Mouse (Mus musculus) hindbrain, embryonic 10.5 days (tissue): ENCODE data around the gene Igf1r. TPM values are rescaled to one million over a fixed set of nuclear protein-coding genes. Genes with fewer than 3 reads are reported as not detected.

Source experiments
- DNase-seq: peaks from one replicate; pipeline ENCODE4 v3.0.0-alpha.2; 2017; ENCODE audit warnings: low spot score
- H3K27ac ChIP-seq: fragments of 300-500 bp; sonication (generic); 2 replicates; pipeline ENCODE4 v1.5.1; 2016; ENCODE audit warnings: mild to moderate bottlenecking, moderate library complexity
- H3K27me3 ChIP-seq: fragments of 300-500 bp; sonication (generic); 2 replicates; pipeline ENCODE4 v1.6.1; 2016; ENCODE audit warnings: mild to moderate bottlenecking; ENCODE audit not compliant: poor library complexity, insufficient read depth, severe bottlenecking
- H3K36me3 ChIP-seq: fragments of 300-500 bp; sonication (generic); 2 replicates; pipeline ENCODE4 v1.6.1; 2016; ENCODE audit warnings: mild to moderate bottlenecking, moderate library complexity
- H3K4me1 ChIP-seq: fragments of 300-500 bp; sonication (generic); replicated peaks from 2 replicates; pipeline ENCODE4 v1.6.1; 2016; ENCODE audit warnings: mild to moderate bottlenecking
- H3K4me3 ChIP-seq: fragments of 300-500 bp; sonication (generic); 2 replicates; pipeline ENCODE4 v1.5.1; 2016; ENCODE audit warnings: mild to moderate bottlenecking, moderate library complexity
- H3K9me3 ChIP-seq: fragments of 300-500 bp; sonication (generic); 2 replicates; pipeline ENCODE4 v1.6.1; 2016; ENCODE audit warnings: mild to moderate bottlenecking, moderate library complexity
- WGBS: fragments of 180-500 bp; shearing (Covaris S2); methylation state at CpG from one replicate; pipeline ENCODE4 v1.1.7; 2016; 5-methylcytosine and 5-hydroxymethylcytosine counted together
- polyA plus RNA-seq: library from polyadenylated mRNA; unstranded; fragments of >200 nt; fragmentation: Nextera tagmentation; extraction: Ambion mirVana; gene quantifications from 2 replicates; pipeline ENCODE4 v1.2.1, GENCODE M21; 2016

The Igf1r gene
- polyA plus RNA-seq, 1 experiment from 2014 or later = 24.9 TPM

- H3K36me3 ChIP-seq = peaks cover 47% of the 10 kb centered on the region
- 90% methylated on average over 4 of the region's 4 CpGs for WGBS
Measured at GRCm38 (mm10) chr7:68018038-68018437, 65.4 kb downstream of the Igf1r start.

GRCm38 (mm10) chr7:68020556-68020955 is 67.9 kb downstream of the Igf1r start:
- no peaks in the 10 kb centered on the region for H3K27me3 ChIP-seq
- peaks cover 6% of the 10 kb centered on the region for H3K9me3 ChIP-seq
- H3K4me1 ChIP-seq = peaks cover 31% of the 10 kb centered on the region
- peaks cover 30% of the 10 kb centered on the region for H3K36me3 ChIP-seq
- H3K27ac ChIP-seq = no peak overlapping the region
- DNase-seq = no peak
- H3K4me3 ChIP-seq = no peak overlapping the region
- 94% methylated on average over 2 of the region's 2 CpGs for WGBS

More at GRCm38 (mm10) chr7:68018038-68018437, 65.4 kb downstream of the Igf1r start:
- Histone ChIP-seq H3K4me1 (peaks cover 29% of the 10 kb centered on the region), H3K27ac (no peak overlapping the region), H3K27me3 (no peaks in the 10 kb centered on the region), H3K4me3 (no peak overlapping the region), H3K9me3 (peaks cover 9% of the 10 kb centered on the region)
- DNase-seq = no peak

- 63% methylated on average over 2 of the region's 2 CpGs for WGBS
- Histone ChIP-seq H3K36me3 (peaks cover 20% of the 10 kb centered on the region), H3K27me3 (no peaks in the 10 kb centered on the region), H3K27ac (no peak overlapping the region), H3K9me3 (no peaks in the 10 kb centered on the region), H3K4me1 (peaks cover 43% of the 10 kb centered on the region), H3K4me3 (no peak overlapping the region)
- DNase-seq = no peak
Measured at GRCm38 (mm10) chr7:68021741-68022140, 69.1 kb downstream of the Igf1r start.

- WGBS = 78% methylated on average over 6 of the region's 6 CpGs
Measured at GRCm38 (mm10) chr7:68022188-68022587, 69.6 kb downstream of the Igf1r start.

GRCm38 (mm10) chr7:68023882-68024281 is 71.3 kb downstream of the Igf1r start:
- Histone ChIP-seq H3K36me3 (peaks cover 20% of the 10 kb centered on the region), H3K27me3 (no peaks in the 10 kb centered on the region), H3K9me3 (no peaks in the 10 kb centered on the region), H3K4me3 (no peak overlapping the region), H3K27ac (0 out of 2 replicates have a peak overlapping the region, but pooled peaks have one; percentile 8), H3K4me1 (peaks cover 50% of the 10 kb centered on the region)
- WGBS = 85% methylated on average over 4 of the region's 4 CpGs
- DNase-seq = no peak

More at GRCm38 (mm10) chr7:68022188-68022587, 69.6 kb downstream of the Igf1r start:
- Histone ChIP-seq H3K27ac (no peak overlapping the region), H3K9me3 (no peaks in the 10 kb centered on the region), H3K36me3 (peaks cover 20% of the 10 kb centered on the region), H3K27me3 (no peaks in the 10 kb centered on the region), H3K4me1 (peaks cover 44% of the 10 kb centered on the region), H3K4me3 (no peak overlapping the region)
- no peak for DNase-seq

- H3K9me3 ChIP-seq = no peaks in the 10 kb centered on the region
- 81% methylated on average over 4 of the region's 4 CpGs for WGBS
- no peak overlapping the region for H3K27ac ChIP-seq
- H3K27me3 ChIP-seq = no peaks in the 10 kb centered on the region
- H3K4me3 ChIP-seq = no peak overlapping the region
- H3K4me1 ChIP-seq = peaks cover 56% of the 10 kb centered on the region
- H3K36me3 ChIP-seq = peaks cover 18% of the 10 kb centered on the region
- DNase-seq = no peak
Measured at GRCm38 (mm10) chr7:68024625-68025024, 72.0 kb downstream of the Igf1r start.

- Histone ChIP-seq H3K4me3 (no peak overlapping the region), H3K4me1 (peaks cover 63% of the 10 kb centered on the region), H3K27me3 (no peaks in the 10 kb centered on the region), H3K36me3 (peaks cover 14% of the 10 kb centered on the region), H3K9me3 (no peaks in the 10 kb centered on the region), H3K27ac (no peak overlapping the region)
- no peak for DNase-seq
- WGBS = 84% methylated on average over 3 of the region's 3 CpGs
Measured at GRCm38 (mm10) chr7:68025396-68025795, 72.8 kb downstream of the Igf1r start.

- DNase-seq = no peak
- Histone ChIP-seq H3K27me3 (no peaks in the 10 kb centered on the region), H3K4me3 (no peak overlapping the region), H3K4me1 (peaks cover 67% of the 10 kb centered on the region), H3K36me3 (peaks cover 14% of the 10 kb centered on the region), H3K9me3 (no peaks in the 10 kb centered on the region), H3K27ac (peak overlapping the region; percentile 46)
- WGBS = 77% methylated on average over 9 of the region's 9 CpGs
Measured at GRCm38 (mm10) chr7:68026076-68026475, 73.4 kb downstream of the Igf1r start.

- H3K4me1 ChIP-seq = peaks cover 61% of the 10 kb centered on the region
- no peaks in the 10 kb centered on the region for H3K9me3 ChIP-seq
- H3K27me3 ChIP-seq = no peaks in the 10 kb centered on the region
- H3K27ac ChIP-seq = no peak overlapping the region
- WGBS = 57% methylated on average over 4 of the region's 4 CpGs
- DNase-seq = no peak
- H3K36me3 ChIP-seq = peaks cover 6% of the 10 kb centered on the region
- no peak overlapping the region for H3K4me3 ChIP-seq
Measured at GRCm38 (mm10) chr7:68028167-68028566, 75.5 kb downstream of the Igf1r start.

GRCm38 (mm10) chr7:68030846-68031245 is 78.2 kb downstream of the Igf1r start:
- DNase-seq = no peak
- Histone ChIP-seq H3K27ac (peak overlapping the region; percentile 66; the same call in 1 of the 2 replicates), H3K4me1 (peaks cover 51% of the 10 kb centered on the region), H3K36me3 (no peaks in the 10 kb centered on the region), H3K9me3 (no peaks in the 10 kb centered on the region), H3K4me3 (no peak overlapping the region), H3K27me3 (no peaks in the 10 kb centered on the region)
- WGBS = 34% methylated on average over 9 of the region's 9 CpGs

- peaks cover 17% of the 10 kb centered on the region for H3K4me1 ChIP-seq
- no peak for DNase-seq
- no peak overlapping the region for H3K4me3 ChIP-seq
- no peaks in the 10 kb centered on the region for H3K9me3 ChIP-seq
- no peaks in the 10 kb centered on the region for H3K27me3 ChIP-seq
- H3K27ac ChIP-seq = no peak overlapping the region
- 91% methylated on average over 4 of the region's 4 CpGs for WGBS
- 0 out of 2 replicates have a peak, but pooled peaks cover 3% of the 10 kb centered on the region for H3K36me3 ChIP-seq
Measured at GRCm38 (mm10) chr7:68036527-68036926, 83.9 kb downstream of the Igf1r start.

GRCm38 (mm10) chr7:68038846-68039245 is 86.2 kb downstream of the Igf1r start:
- Histone ChIP-seq H3K27ac (no peak overlapping the region), H3K9me3 (no peaks in the 10 kb centered on the region), H3K36me3 (0 out of 2 replicates have a peak, but pooled peaks cover 3% of the 10 kb centered on the region), H3K4me1 (peaks cover 16% of the 10 kb centered on the region), H3K27me3 (no peaks in the 10 kb centered on the region), H3K4me3 (no peak overlapping the region)
- 72% methylated on average over 8 of the region's 8 CpGs for WGBS
- DNase-seq = no peak

GRCm38 (mm10) chr7:68039550-68039949 is 86.9 kb downstream of the Igf1r start:
- 0 out of 2 replicates have a peak, but pooled peaks cover 9% of the 10 kb centered on the region for H3K4me1 ChIP-seq
- H3K36me3 ChIP-seq = 0 out of 2 replicates have a peak, but pooled peaks cover 3% of the 10 kb centered on the region
- H3K9me3 ChIP-seq = no peaks in the 10 kb centered on the region
- no peak overlapping the region for H3K27ac ChIP-seq
- DNase-seq = no peak
- 86% methylated on average over 2 of the region's 2 CpGs for WGBS
- H3K27me3 ChIP-seq = no peaks in the 10 kb centered on the region
- H3K4me3 ChIP-seq = no peak overlapping the region

- Histone ChIP-seq H3K9me3 (no peaks in the 10 kb centered on the region), H3K4me1 (0 out of 2 replicates have a peak, but pooled peaks cover 2% of the 10 kb centered on the region), H3K36me3 (0 out of 2 replicates have a peak, but pooled peaks cover 5% of the 10 kb centered on the region), H3K27me3 (no peaks in the 10 kb centered on the region), H3K27ac (no peak overlapping the region), H3K4me3 (no peak overlapping the region)
- DNase-seq = no peak
- 87% methylated on average over 4 of the region's 4 CpGs for WGBS
Measured at GRCm38 (mm10) chr7:68044621-68045020, 92.0 kb downstream of the Igf1r start.
